Mouse (Mus musculus) adrenal gland, postnatal 25 days (tissue): Measurements from ENCODE around the gene Gosr1. TPM values are rescaled to one million over a fixed set of nuclear protein-coding genes. Genes with fewer than 3 reads are reported as not detected.
"Not testable (repeated sequence)": the region's sequence is repeated elsewhere in the genome, so short reads cannot be mapped to it uniquely, and the experiment has no call there.

Source experiments
- DNase-seq: peaks from one replicate; pipeline ENCODE4 v3.0.0; 2021; ENCODE audit warnings: mixed read lengths
- total RNA-seq: library from RNA; stranded (reverse); gene quantifications from 2 replicates; pipeline ENCODE4 v1.2.3, GENCODE M21; 2021

Gene Gosr1
- total RNA-seq, 1 experiment from 2014 or later, result 77.1 TPM

DNA sequence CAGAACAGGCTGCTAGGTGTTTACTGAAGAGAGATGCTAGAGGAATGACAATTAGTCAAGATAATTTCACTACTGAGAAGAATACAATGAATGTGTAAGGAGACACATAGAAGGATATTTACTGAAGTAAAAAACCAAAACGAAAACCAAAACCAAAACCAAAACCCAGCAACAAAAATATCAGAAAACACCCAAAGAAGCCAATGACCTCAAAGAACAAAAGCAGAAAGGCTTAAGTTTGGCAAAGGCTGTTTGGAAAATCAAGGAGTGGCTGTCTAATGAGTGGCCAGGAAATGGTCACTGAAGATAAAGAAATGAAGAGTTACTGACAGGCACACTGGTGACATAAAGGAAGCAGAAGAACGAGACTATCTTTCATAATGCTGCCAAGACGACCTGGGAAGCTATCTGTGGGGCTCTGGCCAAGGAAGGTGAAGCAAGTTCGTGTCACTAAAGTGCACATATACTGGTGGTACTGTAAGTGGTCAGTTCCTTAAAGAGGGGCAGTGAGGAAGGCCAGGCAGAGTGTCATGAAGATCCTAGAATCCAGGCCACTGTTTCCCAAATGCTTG is 27.5 kb downstream of the Gosr1 start:
- DNase-seq, result no peak

DNA sequence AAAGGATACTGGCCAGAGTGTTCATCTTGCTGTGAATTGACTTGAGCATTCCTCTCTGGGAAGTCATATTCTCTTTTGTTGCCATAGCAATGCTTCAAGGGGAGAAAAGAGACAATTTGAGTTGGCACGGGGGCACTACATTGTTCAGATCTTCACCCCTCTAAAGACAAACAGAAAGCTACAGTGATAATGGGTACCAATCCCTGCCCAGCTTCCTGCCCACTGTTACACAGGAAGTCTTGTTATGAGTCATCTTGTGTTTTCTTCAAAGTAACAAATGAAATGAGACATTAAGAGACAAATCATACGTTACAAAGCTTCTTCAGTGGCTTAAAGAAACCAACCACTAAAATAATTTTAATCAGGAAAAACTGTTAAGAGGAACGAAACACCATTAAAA is 28.8 kb downstream of the Gosr1 start:
- DNase-seq, result no peak

DNA sequence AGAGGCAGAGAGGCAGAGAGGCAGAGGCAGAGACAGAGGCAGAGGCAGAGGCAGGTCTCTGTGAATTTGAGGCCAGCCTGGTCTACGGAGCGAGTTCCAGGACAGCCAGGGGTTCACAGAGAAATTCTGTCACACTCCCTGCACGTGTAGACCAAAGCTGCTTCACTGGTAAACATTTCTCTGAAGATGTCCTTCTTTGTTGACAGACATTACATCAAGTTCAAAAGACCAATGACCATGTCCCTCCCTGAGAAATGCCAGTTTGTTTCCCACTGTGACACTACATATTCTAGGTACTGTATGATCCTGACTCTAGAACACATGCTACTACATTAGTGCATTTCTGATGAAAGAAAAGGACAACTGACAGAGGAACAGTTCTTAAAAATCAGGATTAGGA is 32.7 kb downstream of the Gosr1 start:
- no peak for DNase-seq

DNA sequence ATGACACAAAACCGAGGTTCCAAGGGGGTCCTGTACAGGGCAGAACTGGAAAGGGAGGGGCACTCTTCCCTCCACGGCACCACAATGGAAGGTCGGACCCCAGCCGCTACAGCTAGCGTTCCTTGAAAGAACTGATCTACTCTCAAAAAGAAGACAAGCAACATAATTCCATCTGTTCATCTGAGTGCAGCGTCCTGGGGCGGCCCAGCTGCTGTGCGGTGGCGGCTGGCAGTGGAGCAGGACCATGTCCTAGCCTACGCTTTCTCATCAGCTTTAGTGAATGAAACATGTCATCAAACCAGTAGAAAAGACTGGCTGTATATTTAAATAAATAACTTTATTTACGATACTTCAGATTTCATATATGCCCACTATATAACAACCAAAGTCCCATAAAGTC is 35.3 kb downstream of the Gosr1 start:
- DNase-seq, result no peak

DNA sequence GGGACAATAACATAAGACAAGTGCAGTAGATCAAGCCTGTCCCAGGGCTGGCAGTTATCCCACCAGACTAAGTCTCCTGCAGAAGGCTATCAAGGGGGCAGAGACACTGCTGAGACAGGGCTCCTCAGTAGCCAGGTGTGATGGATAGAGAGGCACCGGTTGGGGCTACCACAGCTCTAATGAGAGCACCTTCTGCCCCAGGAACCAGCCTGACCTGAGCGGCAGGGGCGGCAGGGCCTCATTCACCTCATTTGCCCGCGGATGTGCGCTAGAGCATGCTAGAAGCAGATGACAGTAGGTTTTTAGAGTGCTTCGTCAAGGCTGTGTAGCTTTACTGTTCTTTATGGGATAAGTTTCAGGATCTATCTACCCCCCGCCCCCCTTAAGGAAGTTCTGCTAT is 39.5 kb downstream of the Gosr1 start:
- no peak for DNase-seq

DNA sequence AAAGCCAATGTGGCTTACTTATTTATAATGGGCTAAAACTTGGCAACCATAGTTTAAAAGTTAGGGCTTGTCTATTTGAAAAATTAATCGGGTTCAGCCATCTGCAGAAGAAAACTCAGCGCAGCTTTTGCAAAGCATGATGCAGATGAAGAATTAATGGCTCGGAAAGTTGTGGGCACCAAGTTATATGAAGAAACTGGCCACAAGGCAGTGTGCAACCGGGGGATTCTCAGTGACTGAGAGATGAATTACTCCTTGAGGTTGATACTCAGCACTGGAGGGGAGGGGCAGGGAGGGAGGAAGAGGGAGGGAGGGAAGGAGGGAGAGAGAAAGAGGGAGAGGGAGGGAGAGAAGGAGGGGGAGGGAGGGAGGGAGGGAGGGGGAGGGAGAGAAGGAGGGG is 46.4 kb downstream of the Gosr1 start:
- no peak for DNase-seq

DNA sequence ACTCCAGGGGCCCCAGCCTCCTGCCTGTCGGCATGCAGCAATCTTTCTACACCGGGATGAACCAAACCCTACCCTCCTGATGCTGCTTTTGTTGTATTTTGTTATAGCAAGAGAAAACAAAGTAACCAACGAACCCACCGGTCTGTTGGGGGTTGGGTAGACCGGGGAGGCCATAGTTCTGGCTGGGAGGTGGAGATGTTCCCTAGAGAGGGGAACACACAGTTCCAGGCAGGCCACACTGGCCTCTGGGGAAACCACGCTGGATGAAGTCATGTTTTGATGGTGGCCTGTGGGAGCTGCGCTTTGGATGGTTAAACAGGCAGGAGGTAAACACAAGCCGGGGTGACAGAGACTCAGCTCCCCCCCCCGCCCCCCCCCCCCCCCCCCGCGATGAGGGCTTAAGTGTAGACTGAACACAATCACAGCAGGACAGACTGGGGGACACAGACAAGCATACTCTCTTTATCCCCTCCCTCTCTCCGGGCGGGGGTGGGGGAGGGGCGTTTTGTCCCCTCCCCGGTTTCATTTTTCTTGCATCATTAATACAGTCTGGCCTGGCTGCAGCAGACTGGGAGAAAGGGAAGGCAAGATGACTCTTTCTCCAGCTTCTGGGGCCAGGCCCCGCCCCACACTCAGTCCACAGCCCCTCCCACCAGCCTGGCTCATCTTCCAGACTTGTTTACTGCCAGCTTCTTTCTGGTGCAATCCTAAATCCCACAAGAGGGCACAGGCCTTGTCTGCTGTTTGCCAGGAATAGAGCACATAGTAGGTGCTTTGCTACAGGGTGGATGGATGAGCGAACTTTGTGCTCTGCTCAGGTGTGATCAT is 53.5 kb downstream of the Gosr1 start:
- DNase-seq, result peak; percentile 62

DNA sequence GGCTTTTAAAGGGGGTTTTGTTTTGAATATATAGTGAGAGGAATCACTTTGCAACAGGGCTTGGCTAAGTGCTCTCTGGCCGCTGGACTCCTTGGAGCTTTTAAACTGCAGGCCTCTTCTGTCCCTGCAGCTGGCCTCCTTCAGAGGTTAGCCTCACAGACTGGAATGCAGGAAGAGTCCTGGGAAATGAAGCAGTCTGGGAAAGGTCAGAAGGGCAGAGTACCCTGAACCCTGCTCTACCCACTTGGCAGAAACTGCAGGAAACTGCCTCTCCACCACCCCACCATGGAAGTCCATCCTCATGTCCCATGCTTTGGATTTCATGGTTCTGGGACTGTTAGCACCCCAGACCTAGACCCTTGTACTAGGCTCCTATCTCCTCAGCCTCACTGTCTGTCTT is 54.5 kb downstream of the Gosr1 start:
- DNase-seq, result no peak

DNA sequence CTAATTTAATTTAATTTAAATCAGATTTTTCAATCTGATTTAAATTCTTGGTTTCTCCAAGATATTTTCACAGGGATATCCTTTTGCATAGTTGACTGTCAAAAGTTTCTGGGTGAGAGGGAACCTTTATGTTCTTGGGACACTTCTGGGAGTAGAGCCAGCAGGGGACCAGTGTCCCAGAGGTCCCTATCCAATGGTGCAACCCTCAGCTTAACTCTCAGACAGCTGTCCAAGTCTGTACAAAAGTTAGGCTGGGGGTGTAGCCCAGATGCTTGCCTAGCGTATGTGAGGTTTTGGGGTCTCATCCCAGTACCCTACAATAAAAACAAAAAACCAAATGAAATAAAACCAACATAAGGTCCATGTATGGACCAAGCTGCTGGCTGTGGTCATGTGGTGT is 55.3 kb downstream of the Gosr1 start:
- DNase-seq, result no peak

DNA sequence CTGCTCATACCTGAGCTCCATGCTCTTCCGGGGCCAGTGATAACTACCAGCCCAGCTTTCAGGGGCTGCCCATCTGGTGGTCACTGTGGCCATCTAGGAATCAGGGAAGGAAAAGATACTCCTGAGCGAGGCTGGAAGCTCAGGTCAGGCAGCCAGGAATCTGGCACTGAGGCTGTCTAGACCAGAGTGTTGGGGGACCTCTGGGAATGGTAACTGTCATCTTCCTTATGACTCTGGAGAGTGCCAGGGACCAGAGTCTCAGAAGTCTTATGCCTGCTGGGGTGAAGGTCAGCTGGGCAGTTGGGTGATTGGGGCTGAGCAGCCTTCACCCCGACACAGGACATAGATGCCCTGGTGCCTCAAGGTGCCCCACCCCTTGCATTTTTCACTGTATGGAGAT is 55.7 kb downstream of the Gosr1 start:
- DNase-seq, result no peak

DNA sequence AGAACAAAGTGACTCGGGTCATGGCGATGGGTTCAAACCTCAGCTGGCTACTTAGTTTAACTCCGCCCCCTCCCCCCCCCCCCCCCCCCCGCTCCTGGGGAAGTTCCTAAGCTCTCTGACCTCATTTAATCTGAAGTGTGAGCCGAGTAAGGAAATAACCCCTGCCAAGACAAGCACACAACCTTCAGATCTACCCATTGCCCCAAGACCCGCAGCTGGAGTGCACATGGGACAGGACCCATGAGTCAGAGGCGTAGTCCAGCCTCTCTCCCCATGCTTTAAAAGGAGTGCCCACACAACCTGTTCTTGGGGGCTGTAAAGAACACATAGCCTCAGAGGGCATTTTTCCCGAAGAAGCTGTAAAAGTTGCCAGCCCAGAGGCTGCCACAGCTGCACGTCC is 63.8 kb downstream of the Gosr1 start:
- no peak for DNase-seq

DNA sequence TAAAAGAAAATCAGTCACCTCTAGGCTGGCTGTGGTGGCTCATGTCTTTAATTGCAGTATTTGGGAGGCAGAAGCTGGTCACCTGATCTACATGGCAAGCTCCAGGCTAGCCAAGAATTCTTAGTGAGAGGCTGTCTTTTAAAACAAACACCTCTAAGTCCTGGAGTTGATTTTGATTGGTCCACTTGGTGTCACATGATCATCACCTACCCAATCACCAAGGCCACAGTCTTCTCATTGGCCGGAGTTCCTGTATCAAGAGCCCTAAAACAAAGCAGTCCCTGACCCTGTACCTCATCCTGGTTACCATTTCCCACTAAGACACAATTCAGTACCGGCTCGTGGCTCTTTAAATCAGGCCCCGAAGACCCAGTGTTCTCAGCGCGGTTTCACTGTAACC is 67.6 kb downstream of the Gosr1 start:
- DNase-seq, result no peak

DNA sequence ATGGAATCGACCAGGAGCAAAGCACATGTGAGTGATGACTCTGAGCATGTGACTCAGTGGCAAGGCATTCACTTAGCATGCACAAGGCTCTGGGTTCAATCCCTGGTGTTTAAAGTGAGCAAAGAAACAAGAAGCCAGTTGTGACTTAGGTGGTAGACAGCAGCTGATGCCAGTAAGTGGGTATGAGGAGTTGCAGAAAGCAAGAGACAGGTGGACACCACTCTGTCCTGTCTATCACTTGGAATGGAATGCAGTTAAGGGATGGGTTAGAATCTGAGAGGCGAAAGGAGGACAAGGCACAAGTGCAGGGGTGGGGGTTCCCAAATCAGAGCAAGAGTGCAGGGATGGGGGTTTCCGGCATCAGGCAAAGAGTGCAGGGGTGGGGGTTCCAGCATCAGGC is 71.3 kb downstream of the Gosr1 start:
- DNase-seq, result no peak

DNA sequence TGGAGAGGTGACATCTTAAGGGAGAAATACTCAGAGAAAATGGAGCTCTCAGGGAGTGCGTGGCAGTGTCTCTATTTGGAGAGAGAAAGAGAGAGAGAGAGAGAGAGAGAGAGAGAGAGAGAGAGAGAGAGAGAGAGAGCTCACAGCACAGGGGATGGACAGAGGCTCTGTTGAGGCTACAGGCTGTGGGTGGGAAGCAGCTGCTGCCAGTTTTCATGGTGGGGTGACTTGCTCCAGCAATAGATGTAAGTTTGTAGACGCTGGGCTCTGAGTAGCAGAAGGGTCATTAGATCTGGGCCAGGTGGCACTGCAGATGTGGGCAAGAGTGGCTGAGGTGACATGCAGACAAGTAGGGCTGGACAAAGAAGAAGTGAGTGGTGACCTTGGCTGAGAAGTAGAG is 77.8 kb downstream of the Gosr1 start:
- no peak for DNase-seq

DNA sequence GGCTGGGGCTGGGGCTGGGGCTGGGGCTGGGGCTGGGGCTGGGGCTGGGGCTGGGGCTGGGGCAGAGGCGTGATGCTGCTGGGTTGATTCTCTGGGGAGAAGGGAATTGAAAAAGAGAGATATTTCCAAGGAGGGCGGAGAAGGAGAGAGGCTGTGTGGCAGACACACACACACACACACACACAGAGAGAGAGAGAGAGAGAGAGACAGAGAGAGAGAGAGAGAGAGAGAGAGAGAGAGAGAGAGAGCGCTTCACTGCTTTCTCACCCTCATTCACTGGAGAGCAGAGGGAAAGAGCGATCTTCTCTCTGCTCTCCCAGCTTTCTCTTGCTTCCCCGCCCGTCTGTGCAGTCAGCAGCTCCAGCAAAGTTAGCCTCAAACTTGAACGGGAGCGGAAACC is 83.9 kb downstream of the Gosr1 start, which contains the start of gene Trarg1:
Gene Trarg1, plus strand, starts transcription at position 301 of the 400 bp plus-strand sequence.
- not testable (repeated sequence) for DNase-seq

Other genes starting within 250 kb of the Gosr1 start
- gene Abr, start 141.3 kb downstream of the Gosr1 start, total RNA-seq, result 53.7 and 55.3 TPM in 2 replicates
- not detected in 2 replicates for gene Bhlha9, start 91.1 kb downstream of the Gosr1 start, total RNA-seq
- gene Trarg1, start 83.8 kb downstream of the Gosr1 start, total RNA-seq, result 27.4 and 30.2 TPM in 2 replicates
- gene Cpd, start 83.4 kb upstream of the Gosr1 start, total RNA-seq, result 39.7 and 45.4 TPM in 2 replicates
- 1.1 TPM in 1 of 2 replicates, not detected in the other for gene Tmigd1, start 138.6 kb upstream of the Gosr1 start, total RNA-seq
- gene Blmh, start 161.2 kb upstream of the Gosr1 start, total RNA-seq, result 46.5 and 59.5 TPM in 2 replicates
- gene Slc6a4, start 235.0 kb upstream of the Gosr1 start, total RNA-seq, result 30.9 and 47.0 TPM in 2 replicates